Mouse (Mus musculus) spleen, adult 18-20 months (tissue): ENCODE measurements around the gene Gm7168.
"Not testable (repeated sequence)": the region's sequence is repeated elsewhere in the genome, so short reads cannot be mapped to it uniquely, and the experiment has no call there.

Experiments used
- DNase-seq, 2 experiments: peaks; one replicate each; pipeline ENCODE4 v3.0.0; 2022; ENCODE audit warnings: mixed read lengths in 2 of 2

The Gm7168 gene

GRCm38 (mm10) chr17:13993425-13993824 is 45.3 kb downstream of the Gm7168 start:
- not testable (repeated sequence) for DNase-seq
